Mouse (Mus musculus) cortical plate, adult 2 months (tissue): ENCODE results near the gene Zbtb32.

Experiments used
- CTCF ChIP-seq: fragments of 200-500 bp; IDR thresholded peaks from 2 replicates; pipeline ENCODE4 v1.5.1; 2011; ENCODE audit warnings: mild to moderate bottlenecking, control low read depth, low read length; ENCODE audit not compliant: insufficient read depth; ENCODE audit errors: extremely low read depth
- POLR2A ChIP-seq: fragments of 200-500 bp; IDR thresholded peaks from 2 replicates; pipeline ENCODE4 v1.6.1; 2011; ENCODE audit warnings: mild to moderate bottlenecking, low read length, control low read depth; ENCODE audit not compliant: insufficient read depth; ENCODE audit errors: extremely low read depth

GRCm38 (mm10) chr7:30626647-30627046 is 27.9 kb upstream of the Zbtb32 start:
- TF ChIP-seq CTCF: no peak
- no peak for TF ChIP-seq POLR2A
